14 mouse cellular contexts compared by ENCODE assay signal in the genomic region with DNA sequence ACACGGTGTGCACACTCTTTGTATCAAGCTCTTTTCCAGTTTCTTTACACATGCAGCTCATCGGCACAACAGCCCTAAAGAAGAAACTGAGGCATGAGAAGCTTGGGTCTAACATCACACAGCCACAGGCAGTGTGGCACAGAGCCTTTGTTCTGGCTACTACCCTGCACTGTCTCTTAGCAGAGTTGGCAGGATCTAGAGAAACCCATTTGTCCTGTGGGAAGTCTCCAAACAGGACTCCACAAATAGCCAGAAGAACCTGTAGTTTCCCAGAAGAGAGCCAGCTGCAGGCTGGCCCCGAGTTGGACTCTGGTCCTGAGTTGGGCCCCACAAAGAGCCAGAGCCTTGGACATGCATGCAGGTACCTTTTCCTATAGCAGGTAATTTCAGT. TPM values are rescaled to one million over a fixed set of nuclear protein-coding genes. Genes with fewer than 3 reads are reported as not detected.
A peak's percentile ranks its signal among the peaks of the same experiment; 100 is the strongest.
DNase-seq lines count a peak whose midpoint lies in the region; ATAC-seq lines count a peak whose summit lies in the region.
"Had no signal": no experiment of that assay in that cellular context is flagged by ENCODE, and none has a peak within 500 bp of the region (broad histone marks: within the 10 kb centered on the region; RNA-seq: fewer than 3 reads in every experiment).

No protein-coding gene starts in this region.

- peaks cover 40% of the 10 kb centered on the region for H3K4me1 ChIP-seq in forebrain, embryonic 13.5 days
- peaks cover 15% of the 10 kb centered on the region for H3K4me1 ChIP-seq in forebrain, embryonic 10.5 days
- peaks cover 21% of the 10 kb centered on the region for H3K4me1 ChIP-seq in forebrain, embryonic 14.5 days (ENCODE audit: control insufficient read depth, insufficient read depth, low read length)
- peaks cover 44% of the 10 kb centered on the region for H3K4me1 ChIP-seq in hindbrain, embryonic 13.5 days (replicated peaks)
- peaks cover 15% of the 10 kb centered on the region for H3K4me1 ChIP-seq in midbrain, embryonic 15.5 days

- no peak overlapping the region for H3K4me3 ChIP-seq in forebrain, embryonic 13.5 days
- no peak overlapping the region for H3K4me3 ChIP-seq in forebrain, embryonic 10.5 days
- H3K4me3 ChIP-seq in forebrain, embryonic 14.5 days (ENCODE audit: low read depth, low read length), result no peak overlapping the region
- H3K4me3 ChIP-seq in hindbrain, embryonic 13.5 days, result no peak overlapping the region
- H3K4me3 ChIP-seq in midbrain, embryonic 15.5 days, result no peak overlapping the region
- H3K4me3 ChIP-seq: embryonic facial prominence, embryonic 12.5 days; gastrocnemius, adult 2 months; kidney, embryonic 15.5 days had no signal

- no peak overlapping the region for H3K9ac ChIP-seq in forebrain, embryonic 13.5 days
- no peak overlapping the region for H3K9ac ChIP-seq in forebrain, embryonic 14.5 days (ENCODE audit: low read length)
- no peak overlapping the region for H3K9ac ChIP-seq in hindbrain, embryonic 13.5 days
- H3K9ac ChIP-seq in midbrain, embryonic 15.5 days, result no peak overlapping the region
- H3K9ac ChIP-seq: embryonic facial prominence, embryonic 12.5 days; kidney, embryonic 15.5 days had no signal

- no peak overlapping the region for H3K4me2 ChIP-seq in forebrain, embryonic 13.5 days
- no peak overlapping the region for H3K4me2 ChIP-seq in forebrain, embryonic 14.5 days (ENCODE audit: low read length)
- H3K4me2 ChIP-seq in hindbrain, embryonic 13.5 days, result no peak overlapping the region
- H3K4me2 ChIP-seq in midbrain, embryonic 15.5 days, result no peak overlapping the region
- H3K4me2 ChIP-seq: embryonic facial prominence, embryonic 12.5 days; kidney, embryonic 15.5 days had no signal

- no peaks in the 10 kb centered on the region for H3K9me3 ChIP-seq in forebrain, embryonic 13.5 days (replicated peaks)
- H3K9me3 ChIP-seq in forebrain, embryonic 10.5 days, result no peaks in the 10 kb centered on the region
- H3K9me3 ChIP-seq in forebrain, embryonic 14.5 days (replicated peaks; ENCODE audit: control insufficient read depth, low read length), result no peaks in the 10 kb centered on the region
- no peaks in the 10 kb centered on the region for H3K9me3 ChIP-seq in hindbrain, embryonic 13.5 days
- no peaks in the 10 kb centered on the region for H3K9me3 ChIP-seq in midbrain, embryonic 15.5 days
- H3K9me3 ChIP-seq: embryonic facial prominence, embryonic 12.5 days; kidney, embryonic 15.5 days had no signal

- WGBS in forebrain, embryonic 13.5 days, result 78% methylated on average over 3 of the region's 3 CpGs
- 85% methylated on average over 3 of the region's 3 CpGs for WGBS in forebrain, embryonic 10.5 days
- WGBS in forebrain, embryonic 14.5 days, result 68% methylated on average over 3 of the region's 3 CpGs
- 84% methylated on average over 3 of the region's 3 CpGs for WGBS in hindbrain, embryonic 13.5 days
- 87% methylated on average over 3 of the region's 3 CpGs for WGBS in midbrain, embryonic 15.5 days

- ATAC-seq in forebrain, embryonic 13.5 days, result no peak
- ATAC-seq in forebrain, embryonic 14.5 days, result peak; percentile 18; the same call in 1 of the 2 replicates
- peak; percentile 45; the same call in 1 of the 2 replicates for ATAC-seq in hindbrain, embryonic 13.5 days (ENCODE audit: low FRiP score)
- ATAC-seq in midbrain, embryonic 15.5 days (replicated peaks), result 0 out of 2 replicates have a peak, but pooled peaks have one; percentile 2
- ATAC-seq in megakaryocyte progenitor cell, adult 5-6 weeks (replicated peaks; ENCODE audit: poor library complexity), result no peak

- DNase-seq in forebrain, embryonic 10.5 days (ENCODE audit: extremely low spot score, low spot score), result no peak
- no peak for DNase-seq in forebrain, embryonic 14.5 days (ENCODE audit: low spot score)
- no peak for DNase-seq in right cerebral cortex, postnatal 14 days
- DNase-seq: gastrocnemius, adult 2 months; lung, adult 2 months had no signal

- peak overlapping the region; percentile 77 for H3K27ac ChIP-seq in forebrain, embryonic 13.5 days
- no peak overlapping the region for H3K27ac ChIP-seq in forebrain, embryonic 10.5 days
- H3K27ac ChIP-seq in forebrain, embryonic 14.5 days (ENCODE audit: low read depth, low read length), result peak overlapping the region; percentile 71
- H3K27ac ChIP-seq in hindbrain, embryonic 13.5 days, result peak overlapping the region; percentile 79
- H3K27ac ChIP-seq in midbrain, embryonic 15.5 days, result peak overlapping the region; percentile 49; the same call in 1 of the 2 replicates
- H3K27ac ChIP-seq: embryonic facial prominence, embryonic 12.5 days; gastrocnemius, adult 2 months; kidney, embryonic 15.5 days had no signal

- no peaks in the 10 kb centered on the region for H3K27me3 ChIP-seq in forebrain, embryonic 13.5 days
- H3K27me3 ChIP-seq in forebrain, embryonic 10.5 days (ENCODE audit: poor library complexity, severe bottlenecking), result no peaks in the 10 kb centered on the region
- H3K27me3 ChIP-seq in forebrain, embryonic 14.5 days (replicated peaks; ENCODE audit: control insufficient read depth, insufficient read depth, low read length), result no peaks in the 10 kb centered on the region
- H3K27me3 ChIP-seq in hindbrain, embryonic 13.5 days, result no peaks in the 10 kb centered on the region
- no peaks in the 10 kb centered on the region for H3K27me3 ChIP-seq in midbrain, embryonic 15.5 days (replicated peaks)
- H3K27me3 ChIP-seq: kidney, embryonic 15.5 days had no signal

- H3K36me3 ChIP-seq in forebrain, embryonic 13.5 days (ENCODE audit: poor library complexity, severe bottlenecking), result no peaks in the 10 kb centered on the region
- no peaks in the 10 kb centered on the region for H3K36me3 ChIP-seq in forebrain, embryonic 10.5 days (replicated peaks)
- H3K36me3 ChIP-seq in forebrain, embryonic 14.5 days (ENCODE audit: control insufficient read depth, insufficient read depth, low read length), result no peaks in the 10 kb centered on the region
- H3K36me3 ChIP-seq in hindbrain, embryonic 13.5 days, result no peaks in the 10 kb centered on the region
- H3K36me3 ChIP-seq in midbrain, embryonic 15.5 days (replicated peaks), result no peaks in the 10 kb centered on the region
- H3K36me3 ChIP-seq: embryonic facial prominence, embryonic 12.5 days; kidney, embryonic 15.5 days had no signal

RNA-seq across cellular contexts. Expression of gene Gsg1l, which starts 49.9 kb away (rescaled TPM):
- 3.4 and 3.5 TPM in 2 replicates for polyA plus RNA-seq in forebrain, embryonic 13.5 days (2015; fragmentation: Nextera tagmentation; extraction: Ambion mirVana)
- 0.10 and 0.11 TPM in 2 replicates for polyA plus RNA-seq in forebrain, embryonic 10.5 days (2016; fragmentation: Nextera tagmentation; extraction: Ambion mirVana)
- 5.0 TPM in 2 replicates for polyA plus RNA-seq in forebrain, embryonic 14.5 days (2014; fragmentation: Nextera tagmentation; extraction: Ambion mirVana)
- 7.1 and 8.8 TPM in 2 replicates for polyA plus RNA-seq in hindbrain, embryonic 13.5 days (2015; fragmentation: Nextera tagmentation; extraction: Ambion mirVana)
- 10.3 and 10.5 TPM in 2 replicates for polyA plus RNA-seq in midbrain, embryonic 15.5 days (2015; fragmentation: Nextera tagmentation; extraction: Ambion mirVana)
- not detected in 2 replicates for total RNA-seq in megakaryocyte progenitor cell, adult 5-6 weeks (2015)
- total RNA-seq in megakaryocyte progenitor cell, adult 5-6 weeks (2017), result not detected in 2 replicates
- total RNA-seq: common myeloid progenitor, adult 5-6 weeks; ES-E14; gastrocnemius, adult 2 months; liver, adult 2 months had no signal

Comparison
In these comparisons a context has a peak if more than half of its experiments do, and no peak if none do; other contexts are left out.
1. ATAC-seq: peak in forebrain, embryonic 14.5 days (single experiment), hindbrain, embryonic 13.5 days (single experiment) and midbrain, embryonic 15.5 days (single experiment); none in forebrain, embryonic 13.5 days (single experiment) and megakaryocyte progenitor cell, adult 5-6 weeks (single experiment).